Mouse (Mus musculus) midbrain, embryonic 13.5 days (tissue): ENCODE data around the gene BC061237. TPM values are rescaled to one million over a fixed set of nuclear protein-coding genes. Genes with fewer than 3 reads are reported as not detected.
"Not testable (repeated sequence)": the region's sequence is repeated elsewhere in the genome, so short reads cannot be mapped to it uniquely, and the experiment has no call there.

Experiments
- ATAC-seq: fragments of 200-750 bp; cut with Nextera tagmentation; 2 replicates; pipeline ENCODE4 v1.8.0; 2017; ENCODE audit warnings: mild to moderate bottlenecking, moderate TSS enrichment, moderate library complexity
- H3K27ac ChIP-seq: fragments of 300-500 bp; sonication (generic); 2 replicates; pipeline ENCODE4 v1.5.1; 2015; ENCODE audit warnings: inconsistent platforms, mild to moderate bottlenecking, moderate library complexity
- H3K27me3 ChIP-seq: fragments of 300-500 bp; sonication (generic); 2 replicates; pipeline ENCODE4 v1.6.1; 2015; ENCODE audit warnings: mild to moderate bottlenecking, inconsistent platforms
- H3K36me3 ChIP-seq: fragments of 300-500 bp; sonication (generic); 2 replicates; pipeline ENCODE4 v1.6.1; 2015; ENCODE audit warnings: mild to moderate bottlenecking, inconsistent platforms
- H3K4me1 ChIP-seq: fragments of 300-500 bp; sonication (generic); replicated peaks from 2 replicates; pipeline ENCODE4 v1.6.1; 2015; ENCODE audit warnings: inconsistent platforms
- H3K4me2 ChIP-seq: fragments of 300-500 bp; sonication (generic); replicated peaks from 2 replicates; pipeline ENCODE4 v1.6.1; 2015; ENCODE audit warnings: moderate library complexity, mild to moderate bottlenecking, inconsistent platforms
- H3K4me3 ChIP-seq: fragments of 300-500 bp; sonication (generic); replicated peaks from 2 replicates; pipeline ENCODE4 v1.5.1; 2015; ENCODE audit warnings: mild to moderate bottlenecking, inconsistent platforms
- H3K9ac ChIP-seq: fragments of 300-500 bp; sonication (generic); replicated peaks from 2 replicates; pipeline ENCODE4 v1.6.1; 2015; ENCODE audit warnings: mild to moderate bottlenecking, inconsistent platforms
- H3K9me3 ChIP-seq: fragments of 300-500 bp; sonication (generic); 2 replicates; pipeline ENCODE4 v1.6.1; 2016; ENCODE audit warnings: mild to moderate bottlenecking, inconsistent platforms
- WGBS: fragments of 180-500 bp; shearing (Covaris S2); methylation state at CpG from one replicate; pipeline ENCODE4 v1.1.7; 2015; 5-methylcytosine and 5-hydroxymethylcytosine counted together
- polyA plus RNA-seq: library from polyadenylated mRNA; unstranded; fragments of >200 nt; fragmentation: Nextera tagmentation; extraction: Ambion mirVana; gene quantifications from 2 replicates; pipeline ENCODE4 v1.2.1, GENCODE M21; 2015

Gene BC061237
- polyA plus RNA-seq = not detected in 2 replicates

DNA sequence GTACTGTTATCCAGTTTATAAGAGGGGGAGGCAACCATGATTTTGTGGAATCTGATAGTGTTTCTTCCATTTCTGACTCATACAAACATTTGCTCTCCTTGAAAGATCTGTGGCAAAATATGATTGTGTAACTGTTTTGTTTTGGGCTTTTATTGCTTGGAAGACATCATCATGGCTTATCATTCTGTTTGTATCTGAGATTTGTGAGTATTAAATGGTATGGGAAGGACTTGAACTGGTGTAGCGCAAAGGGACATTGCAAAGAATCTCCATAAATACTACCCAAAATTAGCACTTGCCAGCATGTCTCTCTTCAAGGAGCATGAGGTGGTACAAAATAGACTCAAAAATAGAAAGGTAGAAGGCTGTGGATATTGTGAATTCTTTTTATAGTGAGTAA lies at the start of gene BC061237:
BC061237 (plus strand) TSS at position 301 of the 400 bp plus-strand sequence.
- 100% methylated on average over 1 of the region's 1 CpGs for WGBS
- ATAC-seq, H3K9me3 ChIP-seq, H3K9ac ChIP-seq, H3K27me3 ChIP-seq, H3K4me1 ChIP-seq, H3K36me3 ChIP-seq, H3K27ac ChIP-seq, H3K4me2 ChIP-seq, H3K4me3 ChIP-seq: not testable (repeated sequence)

DNA sequence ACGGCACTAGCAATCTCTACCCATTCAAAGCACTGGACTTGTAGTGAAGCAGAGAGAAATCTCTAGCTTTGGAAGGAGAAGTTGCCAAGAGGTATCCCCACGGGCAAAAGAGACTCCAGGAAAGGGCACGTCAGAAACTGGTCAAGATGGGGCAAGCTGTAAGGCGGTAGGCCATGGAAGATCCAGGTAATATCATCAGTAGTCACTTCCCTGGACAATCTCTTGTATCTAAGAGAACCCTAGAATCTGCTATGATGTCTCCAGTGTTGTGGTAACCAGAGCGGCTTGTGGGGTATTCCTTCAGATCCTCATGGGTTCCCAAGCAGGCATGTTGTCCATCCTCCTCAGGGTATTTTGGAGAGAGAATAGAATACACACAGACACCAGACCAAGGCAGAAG lies 25.7 kb downstream of the BC061237 start, which contains the start of gene Gm17093:
Gm17093 (plus strand) TSS at position 301 of the 400 bp plus-strand sequence.
- 87% methylated on average over 5 of the region's 5 CpGs for WGBS
- H3K4me1 ChIP-seq, H3K4me3 ChIP-seq, H3K9me3 ChIP-seq, H3K27me3 ChIP-seq, ATAC-seq, H3K36me3 ChIP-seq, H3K4me2 ChIP-seq, H3K27ac ChIP-seq, H3K9ac ChIP-seq: not testable (repeated sequence)

DNA sequence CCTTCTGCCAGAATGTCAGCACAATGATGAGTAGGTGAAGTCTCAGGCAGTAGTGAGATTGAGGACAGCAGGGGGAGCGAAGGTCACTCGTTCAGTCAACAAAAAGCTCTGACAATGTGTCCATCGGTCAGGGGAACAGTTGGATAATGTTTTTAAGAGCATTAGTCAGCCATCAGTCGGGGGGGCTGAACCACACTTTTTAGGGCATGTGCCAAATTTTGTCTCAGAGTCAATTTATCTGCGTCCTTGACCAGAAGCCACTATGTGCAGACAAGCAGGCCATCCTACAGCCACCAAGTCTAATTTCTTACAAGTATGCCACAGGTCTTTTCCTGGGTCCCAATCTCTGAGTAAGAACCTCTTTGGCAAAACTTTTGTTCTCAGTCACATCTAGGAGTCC lies 55.7 kb downstream of the BC061237 start:
- H3K27me3 ChIP-seq, H3K9ac ChIP-seq, ATAC-seq, H3K36me3 ChIP-seq, H3K4me3 ChIP-seq, H3K4me2 ChIP-seq, H3K27ac ChIP-seq, H3K4me1 ChIP-seq, H3K9me3 ChIP-seq: not testable (repeated sequence)
- WGBS = 89% methylated on average over 5 of the region's 5 CpGs

Other genes starting within 250 kb of the BC061237 start
- not detected in 2 replicates for gene Gm8220, start 206.9 kb upstream of the BC061237 start, polyA plus RNA-seq
- gene Gm5930, start 153.9 kb upstream of the BC061237 start, polyA plus RNA-seq = not detected in 2 replicates
- gene Gm8229, start 127.1 kb upstream of the BC061237 start, polyA plus RNA-seq = not detected in 2 replicates
- not detected in 2 replicates for gene Gm3371, start 81.8 kb upstream of the BC061237 start, polyA plus RNA-seq
- gene Gm8232, start 58.8 kb upstream of the BC061237 start, polyA plus RNA-seq = not detected in 2 replicates
- not detected in 2 replicates for gene Gm17093, start 25.8 kb downstream of the BC061237 start, polyA plus RNA-seq
- not detected in 2 replicates for gene Gm8247, start 90.7 kb downstream of the BC061237 start, polyA plus RNA-seq
- gene Gm5624, start 135.5 kb downstream of the BC061237 start, polyA plus RNA-seq = not detected in 2 replicates
- gene Gm8257, start 214.0 kb downstream of the BC061237 start, polyA plus RNA-seq = not detected in 2 replicates